Mouse (Mus musculus): ENCODE results near the gene Krtap6-2.

- TF ChIP-seq CTCF (IDR thresholded peaks at IDR 0.05; ENCODE audit: borderline replicate concordance, control insufficient read depth, extremely low read depth, insufficient read depth, low read length, poor library complexity) (no peak), POLR2A (IDR thresholded peaks at IDR 0.05; ENCODE audit: control insufficient read depth, extremely low read depth, insufficient read depth, low read length, poor library complexity) (no peak)
These were observed 47.0 kb downstream of the Krtap6-2 start for GRCm38 (mm10) chr16:89372734-89373461.

Data from thymus, adult 2 months (tissue).